Mouse (Mus musculus) embryonic facial prominence, embryonic 14.5 days (tissue): ENCODE measurements around the gene Hp1bp3. TPM values are rescaled to one million over a fixed set of nuclear protein-coding genes. Genes with fewer than 3 reads are reported as not detected.
A peak's percentile ranks its signal among the peaks of the same experiment; 100 is the strongest.

Experiments used
- ATAC-seq: fragments of 200-750 bp; cut with Nextera tagmentation; 2 replicates; pipeline ENCODE4 v1.8.0; 2017; ENCODE audit warnings: low read depth, moderate number of reproducible peaks, moderate TSS enrichment
- DNase-seq: peaks from one replicate; pipeline ENCODE4 v3.0.0-alpha.2; 2015; ENCODE audit warnings: low spot score
- H3K27ac ChIP-seq: fragments of 300-500 bp; sonication (generic); replicated peaks from 2 replicates; pipeline ENCODE4 v1.5.1; 2014; ENCODE audit warnings: low read depth, mild to moderate bottlenecking, low read length, moderate library complexity
- H3K27me3 ChIP-seq: fragments of 300-500 bp; sonication (generic); replicated peaks from 2 replicates; pipeline ENCODE4 v1.6.1; 2014; ENCODE audit warnings: low read length; ENCODE audit not compliant: control insufficient read depth, insufficient read depth
- H3K36me3 ChIP-seq: fragments of 300-500 bp; sonication (generic); 2 replicates; pipeline ENCODE4 v1.6.1; 2014; ENCODE audit warnings: low read length, mixed read lengths; ENCODE audit not compliant: control insufficient read depth, insufficient read depth
- H3K4me1 ChIP-seq: fragments of 300-500 bp; sonication (generic); 2 replicates; pipeline ENCODE4 v1.6.1; 2014; ENCODE audit warnings: antibody characterized with exemption, low read length; ENCODE audit not compliant: control insufficient read depth, insufficient read depth
- H3K4me2 ChIP-seq: fragments of 300-500 bp; sonication (generic); 2 replicates; pipeline ENCODE4 v1.6.1; 2014; ENCODE audit warnings: low read depth, mild to moderate bottlenecking, low read length, moderate library complexity, mixed read lengths
- H3K4me3 ChIP-seq: fragments of 300-500 bp; sonication (generic); 2 replicates; pipeline ENCODE4 v1.5.1; 2014; ENCODE audit warnings: low read depth, mild to moderate bottlenecking, low read length
- H3K9ac ChIP-seq: fragments of 300-500 bp; sonication (generic); 2 replicates; pipeline ENCODE4 v1.6.1; 2014; ENCODE audit warnings: low read depth, mild to moderate bottlenecking, low read length, moderate library complexity, mixed read lengths
- H3K9me3 ChIP-seq: fragments of 300-500 bp; sonication (generic); 2 replicates; pipeline ENCODE4 v1.6.1; 2016; ENCODE audit warnings: low read length; ENCODE audit not compliant: control insufficient read depth
- WGBS: fragments of 180-500 bp; shearing (Covaris S2); extraction: QIAGEN DNeasy Blood & Tissue Kit; methylation state at CpG from one replicate; pipeline ENCODE4 v1.1.7; 2014; 5-methylcytosine and 5-hydroxymethylcytosine counted together
- polyA plus RNA-seq: library from polyadenylated mRNA; unstranded; fragments of >200 nt; fragmentation: Nextera tagmentation; extraction: Ambion mirVana; gene quantifications from 2 replicates; pipeline ENCODE4 v1.2.1, GENCODE M21; 2014

Gene Hp1bp3
- 145 and 178 TPM in 2 replicates for polyA plus RNA-seq

- H3K27ac ChIP-seq: peak within 1 kb of the TSS; percentile 99
- 0% methylated on average over 5 of the region's 84 CpGs for WGBS
- DNase-seq (peak; percentile 85), ATAC-seq (peak; percentile 69)
- H3K9me3 ChIP-seq: no peaks in the 10 kb centered on the region
- no peaks in the 10 kb centered on the region for H3K27me3 ChIP-seq
- peaks cover 9% of the 10 kb centered on the region; the same call in 1 of the 2 replicates for H3K36me3 ChIP-seq
- peak within 1 kb of the TSS; percentile 99 for H3K9ac ChIP-seq
- H3K4me2 ChIP-seq: peak within 1 kb of the TSS; percentile 83
- H3K4me1 ChIP-seq: peaks cover 19% of the 10 kb centered on the region
- H3K4me3 ChIP-seq: peak within 1 kb of the TSS; percentile 98
Measured at GRCm38 (mm10) chr4:138216200-138216890, at the start of gene Hp1bp3. TSS of gene Hp1bp3 (plus strand) at chr4:138216296.

GRCm38 (mm10) chr4:138166519-138166918 is 49.6 kb upstream of the Hp1bp3 start:
- Histone ChIP-seq H3K36me3 (peaks cover 83% of the 10 kb centered on the region), H3K27me3 (no peaks in the 10 kb centered on the region), H3K4me3 (no peak overlapping the region), H3K9ac (no peak overlapping the region), H3K27ac (no peak overlapping the region), H3K4me2 (no peak overlapping the region), H3K9me3 (no peaks in the 10 kb centered on the region), H3K4me1 (no peaks in the 10 kb centered on the region)
- no peak for DNase-seq
- whole genome bisulfite sequencing: 90% methylated on average over 10 of the region's 10 CpGs
- ATAC-seq: no peak

GRCm38 (mm10) chr4:138168162-138168561 is 47.9 kb upstream of the Hp1bp3 start:
- Histone ChIP-seq H3K4me1 (no peaks in the 10 kb centered on the region), H3K4me2 (no peak overlapping the region), H3K36me3 (peaks cover 82% of the 10 kb centered on the region), H3K27me3 (no peaks in the 10 kb centered on the region), H3K4me3 (no peak overlapping the region), H3K9ac (no peak overlapping the region), H3K27ac (no peak overlapping the region), H3K9me3 (no peaks in the 10 kb centered on the region)
- WGBS: 73% methylated on average over 3 of the region's 3 CpGs
- ATAC-seq (no peak), DNase-seq (no peak)

GRCm38 (mm10) chr4:138169420-138169819 is 46.7 kb upstream of the Hp1bp3 start:
- no peak overlapping the region for H3K27ac ChIP-seq
- H3K27me3 ChIP-seq: no peaks in the 10 kb centered on the region
- no peak overlapping the region for H3K4me3 ChIP-seq
- DNase-seq (no peak), ATAC-seq (no peak)
- WGBS: 89% methylated on average over 4 of the region's 4 CpGs
- H3K4me1 ChIP-seq: no peaks in the 10 kb centered on the region
- H3K9me3 ChIP-seq: no peaks in the 10 kb centered on the region
- no peak overlapping the region for H3K9ac ChIP-seq
- H3K36me3 ChIP-seq: peaks cover 87% of the 10 kb centered on the region
- H3K4me2 ChIP-seq: no peak overlapping the region

GRCm38 (mm10) chr4:138172686-138173085 is 43.4 kb upstream of the Hp1bp3 start:
- WGBS: 89% methylated on average over 4 of the region's 4 CpGs

GRCm38 (mm10) chr4:138179391-138179790 is 36.7 kb upstream of the Hp1bp3 start:
- no peak overlapping the region for H3K9ac ChIP-seq
- no peak for DNase-seq
- H3K4me3 ChIP-seq: no peak overlapping the region
- no peak overlapping the region for H3K27ac ChIP-seq
- no peaks in the 10 kb centered on the region for H3K27me3 ChIP-seq
- H3K36me3 ChIP-seq: peaks cover 95% of the 10 kb centered on the region
- no peaks in the 10 kb centered on the region for H3K4me1 ChIP-seq
- WGBS: over 99% methylated on average over 5 of the region's 5 CpGs
- no peaks in the 10 kb centered on the region for H3K9me3 ChIP-seq
- no peak overlapping the region for H3K4me2 ChIP-seq
- ATAC-seq: no peak

More at GRCm38 (mm10) chr4:138172686-138173085, 43.4 kb upstream of the Hp1bp3 start:
- no peak overlapping the region for H3K27ac ChIP-seq
- DNase-seq: no peak
- H3K4me3 ChIP-seq: no peak overlapping the region
- H3K4me2 ChIP-seq: no peak overlapping the region
- H3K36me3 ChIP-seq: peaks cover 89% of the 10 kb centered on the region
- no peak overlapping the region for H3K9ac ChIP-seq
- no peaks in the 10 kb centered on the region for H3K9me3 ChIP-seq
- no peak for ATAC-seq
- no peaks in the 10 kb centered on the region for H3K4me1 ChIP-seq
- H3K27me3 ChIP-seq: no peaks in the 10 kb centered on the region

- DNase-seq (no peak), ATAC-seq (no peak)
- no peak overlapping the region for H3K27ac ChIP-seq
- H3K4me3 ChIP-seq: no peak overlapping the region
- 87% methylated on average over 4 of the region's 4 CpGs for WGBS
- peaks cover 95% of the 10 kb centered on the region for H3K36me3 ChIP-seq
- no peak overlapping the region for H3K9ac ChIP-seq
- H3K4me2 ChIP-seq: no peak overlapping the region
- H3K9me3 ChIP-seq: no peaks in the 10 kb centered on the region
- no peaks in the 10 kb centered on the region for H3K27me3 ChIP-seq
- no peaks in the 10 kb centered on the region for H3K4me1 ChIP-seq
Measured at GRCm38 (mm10) chr4:138180719-138181118, 35.4 kb upstream of the Hp1bp3 start.

- no peak overlapping the region for H3K27ac ChIP-seq
- peaks cover 94% of the 10 kb centered on the region for H3K36me3 ChIP-seq
- H3K4me1 ChIP-seq: no peaks in the 10 kb centered on the region
- 95% methylated on average over 5 of the region's 5 CpGs for WGBS
- DNase-seq (no peak), ATAC-seq (no peak)
- H3K4me2 ChIP-seq: no peak overlapping the region
- H3K9me3 ChIP-seq: no peaks in the 10 kb centered on the region
- no peaks in the 10 kb centered on the region for H3K27me3 ChIP-seq
- no peak overlapping the region for H3K9ac ChIP-seq
- H3K4me3 ChIP-seq: no peak overlapping the region
Measured at GRCm38 (mm10) chr4:138184056-138184455, 32.0 kb upstream of the Hp1bp3 start.

GRCm38 (mm10) chr4:138184573-138184981 is 31.5 kb upstream of the Hp1bp3 start:
- no peak overlapping the region for H3K27ac ChIP-seq

More at GRCm38 (mm10) chr4:138184573-138184981, 31.5 kb upstream of the Hp1bp3 start:
- 84% methylated on average over 5 of the region's 5 CpGs for WGBS
- H3K9me3 ChIP-seq: no peaks in the 10 kb centered on the region
- no peaks in the 10 kb centered on the region for H3K4me1 ChIP-seq
- DNase-seq (no peak), ATAC-seq (no peak)
- no peak overlapping the region for H3K4me2 ChIP-seq
- no peaks in the 10 kb centered on the region for H3K27me3 ChIP-seq
- H3K36me3 ChIP-seq: peaks cover 94% of the 10 kb centered on the region
- H3K4me3 ChIP-seq: no peak overlapping the region
- no peak overlapping the region for H3K9ac ChIP-seq
